Mouse (Mus musculus) adrenal gland, postnatal 4 days (tissue): ENCODE results near the gene Ccdc102a. TPM values are rescaled to one million over a fixed set of nuclear protein-coding genes. Genes with fewer than 3 reads are reported as not detected.
"Not testable (repeated sequence)": the region's sequence is repeated elsewhere in the genome, so short reads cannot be mapped to it uniquely, and the experiment has no call there.

Experiments used
- DNase-seq, 2 experiments: peaks; one replicate each; pipeline ENCODE4 v3.0.0; 2021 to 2022; ENCODE audit warnings: low spot score in 2 of 2, mixed read lengths in 2 of 2
- total RNA-seq, 2 experiments: library from RNA; stranded (reverse); gene quantifications; 2 replicates each; pipeline ENCODE4 v1.2.3; 2021

The Ccdc102a gene
- total RNA-seq, 2 experiments from 2014 or later, result 13.3 to 14.0 TPM

- no peak for DNase-seq
Observed at GRCm38 (mm10) chr8:94875096-94875870, 42.6 kb downstream of the Ccdc102a start.

GRCm38 (mm10) chr8:94874358-94874757 is 43.5 kb downstream of the Ccdc102a start:
- peak; percentile 40 to 58 for DNase-seq

GRCm38 (mm10) chr8:94872576-94872975 is 45.3 kb downstream of the Ccdc102a start:
- DNase-seq, result no peak

DNA sequence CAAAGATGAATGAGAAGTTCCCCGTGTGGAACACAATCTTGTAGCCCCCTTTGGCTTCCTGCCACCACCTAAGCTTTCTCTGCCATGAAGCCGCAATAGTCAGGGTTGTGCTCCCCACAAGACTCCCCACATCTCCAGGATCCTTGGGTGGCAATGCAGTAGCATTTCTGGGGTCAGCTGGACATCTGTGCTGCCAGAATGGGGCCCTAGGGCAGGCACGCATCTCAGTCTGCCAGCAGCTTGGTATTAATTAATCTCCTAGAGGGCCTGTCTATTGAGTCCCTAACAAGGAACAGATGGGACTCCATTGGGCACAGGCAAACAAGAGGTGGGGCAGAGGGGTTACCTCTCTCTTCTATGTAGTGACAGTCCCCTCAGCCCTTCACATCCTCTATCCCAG is 45.7 kb downstream of the Ccdc102a start:
- DNase-seq, result no peak

DNA sequence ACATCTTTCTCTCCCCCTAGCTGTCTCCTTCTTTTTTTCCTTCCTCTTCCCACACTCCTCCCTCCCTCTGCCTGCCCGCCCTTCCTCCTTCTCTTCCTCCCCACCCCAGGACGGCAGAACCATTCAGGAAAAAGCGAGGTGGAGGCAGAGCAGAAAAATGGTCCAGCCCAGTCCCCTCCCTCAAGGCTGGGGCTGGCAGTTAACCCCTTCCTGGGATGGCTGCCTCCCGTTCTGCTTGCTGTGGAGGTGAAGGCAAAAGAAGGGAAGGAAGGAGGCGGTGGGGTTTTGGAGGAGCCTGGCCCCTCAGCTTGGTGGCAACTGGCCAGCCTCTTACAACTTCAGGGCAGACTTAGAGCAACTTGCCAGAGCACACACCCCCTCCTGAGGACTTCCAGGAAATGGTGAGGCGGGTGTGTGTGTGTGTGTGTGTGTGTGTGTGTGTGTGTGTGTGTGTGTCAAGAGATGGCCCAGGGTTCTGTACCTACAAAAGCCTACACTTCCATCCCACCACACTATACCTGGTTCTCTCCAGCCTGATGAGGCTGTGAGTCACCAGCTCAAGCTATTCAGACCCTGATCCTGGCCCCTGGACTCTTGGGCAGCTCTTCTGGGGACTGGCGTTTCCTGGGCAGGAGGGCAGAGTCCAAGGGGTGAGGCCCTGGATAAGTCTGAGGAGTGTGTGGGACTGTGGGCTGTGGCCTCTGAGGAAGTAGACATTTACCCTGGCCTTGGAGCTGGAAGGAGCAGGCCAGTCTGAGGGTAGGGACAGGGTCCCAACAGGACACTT is 46.6 kb downstream of the Ccdc102a start:
- peak in 1 of 2 experiments; percentile 36 for DNase-seq

GRCm38 (mm10) chr8:94870474-94871107 is 47.3 kb downstream of the Ccdc102a start:
- no peak for DNase-seq

DNA sequence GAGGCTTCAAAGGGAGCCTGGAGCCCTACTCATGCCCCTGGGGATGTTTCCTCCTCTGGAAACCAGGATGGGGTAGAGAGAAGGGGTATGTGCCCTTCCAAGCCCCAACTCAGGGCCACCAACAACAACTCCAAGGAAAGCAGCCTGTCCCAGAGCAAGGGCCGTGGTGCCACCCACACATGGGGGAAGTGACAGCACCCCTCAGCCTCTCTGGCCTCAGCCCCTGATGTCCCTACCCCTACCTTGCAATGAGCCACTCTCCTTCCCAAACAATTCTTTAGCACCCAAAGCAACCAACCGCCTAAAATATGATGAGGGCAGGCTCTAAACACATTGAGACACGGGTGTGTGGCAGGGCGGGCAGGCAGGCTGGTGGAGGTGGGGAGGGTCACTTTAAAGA is 47.9 kb downstream of the Ccdc102a start:
- no peak for DNase-seq

- no peak for DNase-seq
Observed at GRCm38 (mm10) chr8:94869146-94869545, 48.8 kb downstream of the Ccdc102a start.

- no peak for DNase-seq
Observed at GRCm38 (mm10) chr8:94866921-94867320, 51.0 kb downstream of the Ccdc102a start.

DNA sequence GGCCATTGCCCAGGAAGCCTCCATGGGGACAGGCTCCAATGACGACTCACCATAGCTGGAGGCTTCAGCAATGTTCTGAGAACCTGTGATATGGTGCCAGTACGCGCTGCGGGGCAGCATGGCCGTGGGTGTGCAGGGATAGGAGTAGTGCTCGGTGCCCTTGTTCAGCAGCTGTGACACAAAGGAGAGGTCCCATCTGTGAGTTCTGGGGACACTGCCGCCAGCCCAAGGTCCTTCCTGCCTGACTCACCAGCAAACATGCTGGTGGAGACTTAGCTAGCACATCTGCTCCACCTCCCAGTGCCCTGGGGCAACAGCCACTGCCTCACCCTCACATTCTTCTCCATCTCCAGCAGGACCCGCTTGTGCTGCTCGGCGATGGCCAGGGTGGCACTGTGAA is 52.6 kb downstream of the Ccdc102a start:
- DNase-seq, result no peak

GRCm38 (mm10) chr8:94863897-94864673 is 53.8 kb downstream of the Ccdc102a start:
- no peak for DNase-seq

DNA sequence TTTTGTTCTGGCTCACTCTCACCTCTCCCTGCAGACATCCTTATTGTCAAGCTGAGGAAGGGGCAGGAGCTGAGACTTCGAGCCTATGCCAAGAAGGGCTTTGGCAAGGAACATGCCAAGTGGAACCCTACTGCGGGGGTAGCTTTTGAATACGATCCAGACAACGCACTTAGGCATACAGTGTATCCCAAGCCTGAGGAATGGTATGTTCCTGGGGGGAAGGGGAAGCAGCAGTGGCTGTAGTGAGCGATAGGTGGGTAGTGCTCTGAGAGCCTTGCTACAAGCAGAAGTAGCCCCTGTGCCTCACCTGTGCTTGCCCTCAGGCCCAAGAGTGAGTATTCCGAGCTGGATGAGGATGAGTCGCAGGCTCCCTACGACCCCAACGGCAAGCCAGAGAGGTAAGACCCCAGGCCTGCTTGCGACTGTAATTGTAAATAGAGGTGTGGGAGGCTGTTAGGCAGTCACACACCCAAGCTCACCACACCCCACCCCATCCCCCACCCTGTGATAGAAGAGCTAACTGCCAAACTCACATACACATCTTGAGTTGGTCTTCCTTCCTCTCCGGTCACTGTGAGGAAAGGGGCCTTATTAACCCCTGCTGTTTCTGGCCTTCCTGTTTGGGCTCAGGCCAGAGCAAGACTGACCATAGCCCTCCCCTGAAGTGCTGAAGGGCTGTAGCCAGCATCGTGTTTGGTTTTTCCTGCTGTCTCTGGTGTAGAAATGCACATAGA is 55.2 kb downstream of the Ccdc102a start:
- DNase-seq, result no peak

- peak in 1 of 2 experiments; percentile 46 for DNase-seq
Observed at GRCm38 (mm10) chr8:94861352-94861910, 56.5 kb downstream of the Ccdc102a start.

DNA sequence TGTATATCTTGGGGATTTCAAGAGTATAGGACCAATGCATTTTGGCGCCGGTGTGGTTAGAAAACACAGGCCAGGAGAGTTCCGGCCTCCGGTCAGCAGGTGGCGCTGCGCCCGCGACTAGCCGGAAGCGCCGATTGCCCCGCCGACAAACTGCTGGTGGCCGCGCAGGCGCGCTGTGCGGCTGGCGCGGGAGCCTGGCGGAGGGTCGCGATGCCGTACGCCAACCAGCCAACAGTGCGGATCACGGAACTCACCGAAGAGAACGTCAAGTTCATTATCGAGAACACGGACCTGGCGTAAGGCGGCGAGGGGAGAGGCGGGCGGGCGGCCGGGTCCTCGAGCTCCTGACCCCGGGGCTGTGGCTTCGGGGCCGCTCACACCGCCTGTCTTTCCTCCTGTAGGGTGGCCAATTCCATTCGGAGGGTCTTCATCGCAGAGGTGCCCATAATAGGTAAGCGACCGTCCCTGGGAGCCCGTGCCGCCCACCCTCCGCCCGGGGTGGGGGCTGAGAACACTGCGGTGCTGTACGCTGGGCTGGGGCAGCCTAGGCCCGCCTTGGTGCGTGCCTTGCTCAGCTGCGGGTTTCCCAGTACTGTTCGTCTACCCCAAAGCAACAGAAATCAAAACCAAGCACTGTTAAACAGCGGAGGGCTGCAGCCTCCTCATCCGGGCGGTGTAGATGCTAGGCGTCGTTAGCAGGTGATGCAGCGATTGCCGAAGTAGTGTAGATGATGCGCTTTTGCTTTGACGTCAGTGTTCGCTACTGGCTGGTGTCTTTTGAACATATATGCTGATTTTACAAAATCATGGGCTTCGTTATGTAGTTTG is 60.3 kb downstream of the Ccdc102a start, which contains the start of gene Polr2c:
Gene Polr2c (plus strand): TSS at position 105 of the 828 bp plus-strand sequence.
- DNase-seq, result peak; percentile 83 to 85

DNA sequence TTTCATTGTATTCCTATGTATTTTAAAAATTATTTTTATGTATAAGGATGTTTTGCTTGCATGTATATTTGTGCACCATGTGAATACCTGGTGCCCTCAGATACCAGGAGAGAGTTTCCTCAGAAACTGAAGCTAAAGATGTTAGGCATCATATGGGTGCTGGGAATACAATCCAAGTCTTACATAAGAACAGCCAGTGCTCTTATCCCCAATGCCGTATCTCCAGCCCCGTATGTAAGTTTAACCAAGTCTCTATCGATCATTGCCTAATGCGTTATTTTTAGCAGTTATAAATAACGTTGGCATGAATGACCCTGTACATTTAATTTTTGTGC is 60.9 kb downstream of the Ccdc102a start:
- no peak for DNase-seq

- not testable (repeated sequence) for DNase-seq
Observed at GRCm38 (mm10) chr8:94854761-94855160, 63.1 kb downstream of the Ccdc102a start.
